Mouse (Mus musculus): ENCODE measurements around the gene Hhat.

The Hhat gene

DNA sequence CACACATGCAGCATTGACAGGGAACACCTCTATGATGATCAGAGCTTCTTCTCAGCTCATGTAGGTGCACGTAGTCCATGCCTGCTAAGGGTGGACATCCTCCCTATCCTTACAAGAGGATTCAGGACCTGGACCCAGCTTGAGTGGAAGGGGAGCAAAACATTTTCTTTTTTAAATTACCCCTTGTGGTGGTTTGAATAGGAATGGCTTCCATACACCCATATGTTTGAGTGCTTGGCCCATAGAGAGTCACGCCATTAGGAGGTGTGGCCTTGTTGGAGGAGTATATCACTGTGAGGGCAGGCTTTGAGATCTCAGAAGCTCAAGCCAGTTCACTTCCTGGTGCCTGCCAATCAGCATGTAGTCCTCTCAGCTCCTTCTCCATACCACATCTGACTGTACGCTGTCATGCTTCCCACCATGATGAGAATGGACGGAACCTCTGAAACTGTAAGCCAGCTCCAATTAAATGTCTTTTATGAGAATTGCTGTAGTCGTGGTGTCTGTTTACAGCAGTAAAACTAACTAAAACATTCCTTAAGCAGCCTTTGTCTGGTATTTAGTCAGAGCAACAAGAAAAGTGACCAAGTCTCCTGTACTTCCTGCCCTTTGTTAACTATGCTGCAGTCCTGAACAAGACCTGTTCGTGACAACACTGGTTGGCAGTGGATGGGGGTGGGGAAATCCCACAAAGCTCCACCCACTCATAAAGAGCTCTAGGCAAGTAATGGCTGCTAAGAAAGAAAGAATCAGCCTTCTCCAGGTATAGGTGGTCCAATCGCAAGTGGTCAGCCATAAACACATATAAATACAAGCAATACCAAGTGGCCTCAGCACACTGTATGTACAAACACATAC is 28.4 kb downstream of the Hhat start:
- DNase-seq, result no peak

DNA sequence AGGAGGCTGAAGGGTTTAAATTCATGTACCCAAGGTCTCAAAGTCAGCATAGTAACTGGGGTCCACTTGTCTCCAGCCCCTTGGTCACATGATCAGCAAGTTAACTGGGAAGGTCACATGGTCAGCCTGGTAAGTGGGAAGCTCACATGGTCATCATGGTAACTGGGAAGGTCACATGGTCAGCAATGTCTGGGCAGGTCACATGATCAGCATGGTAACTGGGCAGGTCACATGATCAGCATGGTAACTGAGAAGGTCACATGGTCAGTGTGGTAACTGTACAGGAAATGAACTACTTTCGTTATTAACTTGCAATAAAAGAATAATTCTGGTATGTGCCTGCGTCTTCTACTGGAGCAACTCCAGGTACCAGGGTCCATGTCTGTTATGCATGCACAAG is 29.1 kb downstream of the Hhat start:
- DNase-seq, result no peak

DNA sequence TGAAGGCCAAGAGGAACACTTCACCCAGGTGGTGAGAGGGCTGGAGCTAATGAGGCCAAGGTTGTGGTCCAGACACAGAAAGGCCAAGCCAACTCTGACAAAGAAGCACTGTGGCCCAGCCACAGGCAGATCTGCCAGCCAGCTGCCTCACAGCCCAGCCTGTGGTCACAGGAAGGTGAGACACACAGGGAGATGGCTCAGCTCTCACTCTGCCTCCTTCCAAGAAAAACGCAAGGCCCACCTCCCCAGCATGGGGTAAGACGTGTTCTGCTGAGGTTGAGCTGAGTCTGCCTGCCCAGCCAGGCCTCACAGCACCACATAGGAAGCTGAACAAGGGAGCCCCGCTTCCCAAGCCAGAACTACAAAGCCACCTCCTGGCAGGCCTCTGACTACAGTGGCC is 34.5 kb downstream of the Hhat start:
- DNase-seq, result no peak

DNA sequence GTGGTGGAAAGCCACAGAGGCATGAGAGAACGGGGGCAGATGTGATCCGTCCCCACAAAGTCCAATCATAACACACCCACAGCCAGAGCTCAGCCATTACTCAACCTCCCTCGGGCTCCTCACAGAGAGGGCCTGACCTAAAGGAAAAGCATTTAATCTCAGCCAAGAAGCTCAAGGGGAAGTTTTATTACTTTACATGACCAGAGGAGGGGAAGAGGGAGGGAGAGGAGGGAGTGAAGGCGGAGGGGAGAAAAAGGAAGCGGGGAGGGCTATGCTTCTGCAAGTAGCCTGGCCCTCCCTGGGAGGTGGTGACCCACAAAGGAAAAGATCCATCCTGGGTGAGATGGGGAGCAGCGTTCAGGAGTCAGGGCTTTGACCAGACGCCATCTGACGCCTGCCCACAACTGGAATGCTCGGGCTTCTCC is 35.0 kb downstream of the Hhat start:
- DNase-seq, result no peak

DNA sequence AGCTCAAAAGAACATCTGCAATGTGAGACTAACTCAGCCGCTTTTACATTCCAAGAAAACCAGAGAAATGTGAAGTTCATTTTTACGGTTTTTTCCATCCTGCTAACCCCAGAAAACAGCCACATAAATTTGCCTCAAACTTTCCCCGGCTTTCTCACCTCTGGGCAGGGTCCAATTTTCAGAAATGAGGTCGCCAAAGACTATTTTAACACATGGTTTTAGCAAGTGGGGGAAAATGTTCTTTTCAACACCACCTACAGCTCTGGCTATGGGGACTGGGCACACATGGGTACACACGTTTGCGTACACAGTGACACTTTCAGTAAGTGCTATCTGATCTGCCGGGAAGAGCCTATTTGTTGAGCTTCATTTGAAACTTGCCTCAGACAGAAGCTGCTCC is 40.5 kb downstream of the Hhat start:
- no peak for DNase-seq

DNA sequence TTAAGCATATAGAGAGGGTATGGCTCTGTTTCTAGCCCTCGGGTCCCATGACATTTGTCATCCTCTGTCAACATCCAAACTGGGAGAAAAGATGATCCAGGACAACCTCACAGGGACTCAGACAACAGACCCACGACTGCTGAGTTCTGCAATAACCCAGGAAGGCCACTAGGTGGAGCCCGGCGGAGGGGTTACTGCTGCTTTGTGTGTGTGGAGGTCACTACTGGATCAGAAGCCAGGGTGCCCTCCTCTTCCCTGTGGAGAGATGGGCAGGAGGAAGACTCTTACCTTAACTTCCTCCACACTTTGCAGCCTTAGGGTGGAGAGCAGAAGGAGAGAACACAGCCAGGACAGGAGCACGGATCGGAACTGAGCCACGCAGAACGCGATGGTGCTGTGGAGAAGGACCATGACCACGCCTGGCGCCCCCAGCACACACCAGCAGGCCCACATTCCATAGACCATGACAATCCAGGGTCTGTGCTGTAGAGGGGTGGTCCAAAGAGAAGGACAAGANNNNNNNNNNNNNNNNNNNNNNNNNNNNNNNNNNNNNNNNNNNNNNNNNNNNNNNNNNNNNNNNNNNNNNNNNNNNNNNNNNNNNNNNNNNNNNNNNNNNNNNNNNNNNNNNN is 43.9 kb downstream of the Hhat start:
- DNase-seq, result peak; percentile 59

DNA sequence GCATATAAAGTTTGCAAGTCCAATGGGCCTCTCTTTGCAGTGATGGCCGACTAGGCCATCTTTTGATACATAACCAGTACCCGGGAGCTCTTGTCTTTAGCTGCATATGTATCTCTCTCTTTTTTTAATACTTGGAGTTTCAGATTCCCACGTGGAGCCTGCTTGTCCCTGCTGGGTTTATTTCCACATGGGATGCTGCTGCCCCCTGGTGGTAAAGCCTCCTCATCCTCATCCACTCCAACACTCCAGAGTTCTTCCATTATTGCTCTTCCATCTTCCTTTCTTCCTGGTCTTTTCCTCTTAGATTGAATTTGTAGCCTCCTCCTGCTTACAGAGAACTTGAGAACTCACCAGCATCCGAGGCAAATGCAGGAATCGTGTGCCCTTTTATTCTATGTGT is 48.9 kb downstream of the Hhat start:
- DNase-seq, result peak; percentile 56

DNA sequence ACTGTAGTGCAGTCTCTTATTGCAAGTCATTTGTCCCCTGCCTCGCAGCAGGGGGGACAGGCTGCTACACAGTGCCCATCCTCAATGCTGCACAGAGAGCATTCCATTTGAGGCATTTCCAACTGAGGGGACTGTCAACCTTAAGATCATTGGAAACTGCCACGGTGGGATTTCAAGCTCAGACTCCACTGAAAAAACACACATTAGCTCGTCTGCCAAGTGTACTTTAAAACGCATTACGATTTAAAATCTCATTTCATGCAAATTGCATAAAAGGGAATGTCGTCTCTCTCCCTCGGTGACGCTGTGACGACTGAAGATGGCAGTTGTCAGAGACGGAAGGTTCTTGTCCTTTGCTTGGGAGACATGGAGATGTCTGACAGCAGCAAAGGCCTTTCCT is 50.9 kb downstream of the Hhat start:
- no peak for DNase-seq

DNA sequence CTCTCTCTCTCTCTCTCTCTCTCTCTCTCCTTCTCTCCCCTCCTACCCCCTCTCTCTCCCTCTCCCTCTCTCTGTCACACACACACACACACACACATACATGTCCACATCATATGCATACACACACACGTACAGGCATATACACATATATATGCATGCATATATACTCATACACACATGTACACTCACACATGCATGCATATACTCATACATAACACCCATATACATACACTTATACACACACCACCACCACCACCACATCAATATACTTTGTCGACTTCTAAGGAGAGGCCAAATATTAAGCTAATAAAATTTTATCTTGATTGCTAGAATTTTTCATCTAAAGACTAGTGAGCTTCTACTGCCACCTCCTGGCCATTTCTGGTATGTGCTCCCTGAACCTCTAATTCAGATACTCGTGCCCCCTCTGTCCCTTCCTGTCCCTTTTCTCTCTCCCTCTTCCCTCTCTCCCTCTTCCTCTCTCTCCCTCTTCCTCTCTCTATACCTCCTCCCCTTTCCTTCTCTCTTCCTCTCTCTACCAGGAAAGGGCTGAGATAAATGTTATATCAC is 59.2 kb downstream of the Hhat start:
- peak; percentile 45 for DNase-seq

DNA sequence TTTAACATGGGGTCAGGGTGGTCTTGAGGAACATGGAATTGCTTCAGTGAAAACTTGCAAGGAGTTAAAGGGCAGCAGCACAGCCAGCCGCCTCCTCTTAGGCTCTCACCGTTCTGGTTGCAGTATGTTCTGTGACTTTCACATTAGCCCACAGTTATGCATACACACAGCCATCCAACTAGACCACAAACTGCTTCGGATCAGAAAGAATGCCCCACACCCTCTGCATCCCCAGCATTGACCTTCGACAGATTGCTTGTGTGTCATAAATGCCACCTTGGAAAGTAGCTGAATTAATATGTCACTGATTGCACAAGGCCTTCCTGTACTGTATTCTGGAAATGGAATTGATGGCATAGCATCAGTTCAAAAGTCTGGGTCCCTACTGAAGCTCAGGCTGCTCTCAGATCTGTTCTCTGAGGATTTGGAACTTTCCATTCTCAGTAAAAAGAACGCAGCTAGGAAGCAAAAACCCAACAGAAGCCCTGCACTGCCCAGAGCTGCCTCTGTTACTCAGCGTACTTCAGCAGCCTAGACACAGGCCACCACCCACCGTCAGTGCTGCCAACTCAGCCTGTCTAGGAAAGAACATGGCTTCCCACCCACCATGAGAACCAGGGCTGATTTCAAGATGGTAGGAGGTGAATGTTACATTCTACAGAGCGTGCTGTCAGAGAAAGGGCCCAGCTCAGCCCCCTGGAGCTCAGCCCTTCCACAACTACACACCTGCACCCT is 70.5 kb downstream of the Hhat start:
- DNase-seq, result no peak

DNA sequence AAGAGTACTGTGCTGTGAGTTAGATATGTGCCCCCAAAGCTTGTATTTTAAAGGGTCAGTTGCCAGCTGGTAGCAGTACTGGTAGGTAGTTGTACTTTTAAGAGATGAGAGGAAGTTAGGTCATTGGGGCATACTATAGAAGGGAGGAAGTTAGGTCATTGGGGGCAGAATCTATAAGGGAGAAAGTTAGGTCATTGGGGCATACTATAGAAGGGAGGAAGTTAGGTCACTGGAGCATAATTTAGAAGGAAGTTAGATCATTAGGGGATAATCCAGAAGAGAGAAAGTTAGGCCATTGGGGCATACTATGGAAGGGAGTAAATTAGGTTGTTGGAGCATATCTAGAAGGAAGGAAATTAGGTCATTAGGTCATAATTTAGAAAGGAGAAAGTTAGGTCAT is 71.9 kb downstream of the Hhat start:
- DNase-seq, result no peak

DNA sequence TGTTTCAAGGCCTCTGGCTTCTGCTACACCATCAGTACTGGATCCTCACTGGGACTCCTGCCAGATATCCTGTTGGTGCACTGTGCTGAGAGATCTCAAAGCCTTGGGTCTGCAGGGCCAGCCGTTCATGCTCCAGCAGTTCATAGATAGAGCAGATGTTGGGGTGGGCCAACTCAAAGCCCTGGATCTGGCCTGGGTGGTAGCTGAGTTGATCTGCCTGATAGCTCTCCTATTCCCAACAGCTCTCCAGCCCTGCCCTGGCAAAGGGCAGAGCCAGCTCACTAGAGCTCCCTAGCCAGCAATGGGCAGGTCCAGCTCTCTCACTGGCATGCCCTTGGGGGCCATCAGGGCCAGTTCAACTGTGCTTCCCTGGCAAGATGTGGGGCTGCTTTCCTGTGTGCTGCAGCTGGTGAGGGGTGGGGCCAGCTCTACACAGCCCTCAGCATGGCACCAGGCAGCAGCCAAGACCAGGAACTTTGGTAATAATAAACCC is 74.6 kb downstream of the Hhat start:
- DNase-seq, result no peak

DNA sequence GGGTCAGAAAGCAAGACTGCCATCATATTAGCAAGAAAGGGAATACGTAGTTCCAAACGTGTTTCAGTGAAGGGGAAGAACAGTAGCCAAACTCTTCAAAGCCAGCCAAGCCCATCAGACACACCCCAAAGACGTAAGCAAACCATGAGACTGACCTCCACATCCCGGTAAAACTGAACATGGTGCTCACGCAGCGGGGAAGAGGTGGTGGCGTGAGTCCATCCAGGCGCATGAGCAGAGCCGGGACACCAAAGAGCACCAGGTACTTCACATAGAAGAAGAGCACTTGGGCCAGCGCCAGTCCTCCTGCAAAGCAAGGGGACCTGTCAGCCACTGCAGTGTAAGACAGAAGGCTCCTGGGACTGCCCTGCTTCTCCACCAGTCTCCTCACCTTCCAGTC is 77.4 kb downstream of the Hhat start:
- no peak for DNase-seq

DNA sequence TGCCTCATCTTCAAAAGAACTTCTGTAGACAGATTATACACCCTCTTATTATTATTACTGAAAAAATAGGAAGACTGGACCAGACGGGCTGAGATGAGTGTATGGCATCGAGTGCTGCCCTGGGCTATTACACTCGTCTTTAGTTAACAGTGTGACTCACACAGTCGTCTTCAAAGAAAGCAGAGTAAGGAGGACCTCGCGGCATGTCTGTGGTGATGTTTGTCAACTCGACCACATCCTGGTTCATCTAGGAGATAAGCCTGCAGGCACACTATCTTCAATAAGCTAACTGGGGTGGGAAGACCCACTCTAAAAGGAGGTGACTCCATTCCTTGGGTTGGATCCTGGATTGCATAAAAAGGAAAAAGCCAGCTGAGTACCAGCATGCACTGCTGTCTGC is 78.0 kb downstream of the Hhat start:
- DNase-seq, result no peak

DNA sequence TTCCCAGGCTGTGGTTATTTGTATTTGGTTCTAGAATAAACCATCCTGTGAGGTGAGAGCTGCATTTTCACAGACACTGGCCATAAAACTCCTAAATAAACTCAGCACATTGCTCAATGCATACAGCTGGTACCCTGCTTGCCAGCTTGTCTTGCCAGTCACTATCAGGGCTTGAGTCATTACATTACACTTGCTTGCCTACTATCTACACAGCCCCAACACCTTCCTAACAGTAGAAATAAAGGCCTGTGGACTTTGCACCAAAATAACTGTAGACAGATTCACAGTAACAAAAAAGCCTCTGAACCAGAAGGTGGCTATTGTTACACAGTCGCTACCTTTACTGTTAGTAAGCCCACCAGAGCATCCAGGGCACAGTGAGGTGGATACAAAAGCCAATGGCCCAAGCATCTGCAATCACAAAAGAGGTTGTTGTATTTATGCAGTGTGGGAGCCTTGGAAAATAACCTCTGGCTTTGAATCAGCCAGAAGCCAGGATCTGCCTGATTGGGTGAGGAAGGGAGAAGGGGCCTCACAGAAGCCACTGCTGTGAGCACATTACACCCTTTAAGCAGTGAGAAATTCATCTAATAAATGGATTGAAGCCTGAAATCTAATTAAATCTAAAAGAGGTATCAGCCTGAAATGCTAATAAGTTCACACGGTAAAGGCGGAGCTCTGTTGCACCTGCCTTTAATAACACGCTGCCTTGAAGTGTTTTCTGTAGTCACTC is 88.6 kb downstream of the Hhat start:
- DNase-seq, result no peak

DNA sequence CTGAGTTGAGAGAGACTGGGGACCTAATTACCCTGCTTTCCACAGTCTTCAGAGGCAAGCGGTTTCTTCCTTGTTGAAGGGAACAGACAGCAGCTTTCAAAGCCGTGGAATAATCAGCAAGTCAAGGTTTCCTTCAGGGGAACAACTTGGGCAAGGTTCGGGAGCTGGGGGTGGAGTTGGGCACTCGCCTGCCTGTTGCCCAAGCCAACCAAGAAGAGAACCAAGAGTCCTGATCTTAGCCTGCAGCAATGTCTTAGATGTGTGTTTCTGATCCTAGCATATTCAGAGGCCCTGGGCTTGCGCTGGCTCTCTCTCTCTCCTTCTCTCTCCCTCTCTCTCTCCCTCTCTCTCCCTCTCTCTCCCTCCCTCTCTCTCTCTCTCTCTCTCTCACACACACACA is 93.8 kb downstream of the Hhat start:
- DNase-seq, result no peak

DNA sequence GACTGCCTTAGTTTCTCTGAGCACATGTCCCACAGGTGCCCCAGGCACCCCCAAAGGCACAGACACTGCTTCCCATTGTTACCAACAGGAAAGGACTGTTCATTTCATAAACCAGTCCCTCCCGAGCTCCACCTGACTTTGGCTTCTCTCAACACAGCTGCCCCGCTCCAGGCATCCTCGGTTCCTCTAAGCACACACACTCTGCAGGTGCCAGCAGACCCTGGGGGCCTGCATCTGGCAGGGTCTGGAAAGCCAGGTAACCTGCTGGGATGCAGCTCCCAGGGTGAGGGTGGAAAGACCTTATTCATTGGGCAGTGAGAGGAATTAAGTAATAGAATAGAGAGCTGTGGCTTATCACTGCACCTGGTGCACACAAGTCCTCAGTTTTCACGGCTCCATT is 107.4 kb downstream of the Hhat start:
- no peak for DNase-seq

DNA sequence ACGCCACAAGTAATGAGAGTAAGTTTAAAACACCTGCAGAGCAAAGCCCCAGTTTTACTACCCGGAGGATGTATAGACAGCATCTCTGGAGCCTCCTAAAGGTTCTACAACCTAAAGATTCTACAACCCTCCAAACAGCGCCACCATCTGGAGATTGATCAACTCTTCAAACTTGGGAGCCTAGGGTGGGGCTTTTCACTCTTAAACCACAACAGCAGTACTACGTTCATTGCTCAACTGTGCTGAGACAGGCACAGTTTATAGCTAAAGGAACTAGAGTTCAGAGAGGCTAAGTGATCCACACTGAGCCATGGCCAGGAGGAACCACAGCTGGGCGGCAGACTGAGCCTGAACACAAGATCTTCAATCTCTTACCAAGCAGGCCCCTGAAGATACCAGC is 107.9 kb downstream of the Hhat start:
- peak; percentile 11 for DNase-seq

DNA sequence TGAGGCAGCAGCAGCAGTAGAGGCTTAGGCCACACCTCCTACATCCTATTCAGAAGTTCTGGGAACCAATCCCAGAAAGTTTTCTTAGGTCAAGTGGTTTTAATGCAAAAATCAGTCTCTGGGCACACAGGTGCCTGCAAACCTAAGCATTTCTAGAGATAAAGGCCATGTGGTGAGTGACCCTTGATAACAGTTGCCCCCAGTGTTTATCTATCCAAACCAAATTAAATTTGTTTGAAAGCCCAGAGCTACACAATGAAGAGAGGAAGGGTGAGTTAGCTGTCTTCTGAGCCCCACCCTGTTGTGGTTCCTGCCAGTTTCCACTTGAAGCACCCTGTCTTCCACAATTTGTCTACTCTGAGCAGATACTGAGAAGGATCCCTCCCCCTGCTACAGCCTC is 109.4 kb downstream of the Hhat start:
- DNase-seq, result peak; percentile 9

DNA sequence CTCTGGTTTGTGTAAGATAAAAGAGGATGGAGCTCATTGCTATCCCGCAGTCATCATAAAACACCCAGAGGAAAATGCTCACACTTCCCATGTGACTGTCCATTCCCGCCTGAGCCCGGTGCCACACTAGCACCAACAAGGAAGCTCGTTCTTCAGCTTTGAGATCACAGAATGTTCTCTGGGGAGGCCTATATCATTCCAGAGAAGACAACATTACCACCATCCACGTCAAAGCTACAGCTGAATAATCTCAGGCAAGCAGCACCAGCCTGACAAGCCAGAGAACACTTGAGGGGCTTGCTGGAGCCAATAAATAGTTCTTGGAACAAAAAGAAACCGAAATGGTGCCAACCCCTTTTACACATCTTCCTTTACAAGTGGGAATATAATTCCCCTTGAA is 113.6 kb downstream of the Hhat start:
- no peak for DNase-seq

DNA sequence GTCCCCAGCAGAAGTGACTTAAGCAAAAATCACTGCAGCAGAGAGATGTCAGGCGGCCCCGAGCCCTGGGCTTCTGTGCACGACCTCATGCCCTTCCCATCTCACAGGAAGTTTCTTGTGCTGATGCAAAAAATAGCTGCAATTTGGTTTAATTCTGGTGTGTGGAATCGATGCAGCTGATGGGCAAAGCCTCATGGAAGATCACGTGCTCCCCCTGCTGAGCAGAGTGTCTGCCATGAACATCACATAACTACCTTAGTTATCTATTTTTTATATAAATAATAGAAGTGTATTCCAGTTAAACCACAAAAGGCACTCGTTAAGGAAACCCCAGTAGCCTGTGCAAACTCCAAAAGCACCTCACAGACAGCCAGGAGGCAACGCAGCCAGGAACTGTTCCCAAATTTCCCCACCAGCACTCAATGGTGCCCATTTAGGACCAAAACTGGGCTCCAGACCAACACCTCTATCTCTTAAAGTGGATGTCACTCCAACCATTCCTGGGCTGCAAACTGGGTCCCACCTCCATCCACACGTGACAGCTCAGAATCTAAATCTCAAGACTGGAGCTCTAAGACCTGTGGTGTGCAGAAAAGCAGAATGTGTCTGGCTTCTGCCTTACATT is 118.9 kb downstream of the Hhat start:
- no peak for DNase-seq

DNA sequence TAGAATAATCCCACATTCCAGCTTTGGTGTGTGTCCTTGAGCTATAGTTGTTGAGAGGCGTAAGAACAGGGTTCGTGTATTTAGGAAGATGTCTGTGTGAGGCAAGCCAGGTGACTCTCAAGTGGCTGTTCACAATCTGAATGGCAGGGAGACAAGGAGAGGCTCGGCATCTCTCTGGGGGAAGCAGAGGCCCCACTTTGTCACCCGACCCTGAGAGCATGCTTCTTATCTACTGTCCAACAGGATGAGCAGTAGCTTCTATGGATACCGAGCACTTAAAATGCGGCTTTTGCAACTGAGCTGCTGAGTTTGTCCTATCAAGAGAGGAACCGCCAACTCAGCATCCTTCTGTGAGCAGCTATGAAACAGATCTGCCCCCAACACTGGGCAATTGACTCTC is 120.4 kb downstream of the Hhat start:
- peak; percentile 17 for DNase-seq
